Mouse (Mus musculus) liver, embryonic 15.5 days (tissue): ENCODE measurements around the gene Atp10b. TPM values are rescaled to one million over a fixed set of nuclear protein-coding genes. Genes with fewer than 3 reads are reported as not detected.

Source experiments
- ATAC-seq: fragments of 200-750 bp; cut with Nextera tagmentation; 2 replicates; pipeline ENCODE4 v1.8.0; 2017; ENCODE audit warnings: moderate number of reproducible peaks, mild to moderate bottlenecking, moderate library complexity; ENCODE audit not compliant: insufficient read depth
- H3K27ac ChIP-seq: fragments of 300-500 bp; sonication (generic); replicated peaks from 2 replicates; pipeline ENCODE4 v1.5.1; 2015; ENCODE audit warnings: mild to moderate bottlenecking, inconsistent platforms
- H3K27me3 ChIP-seq: fragments of 300-500 bp; sonication (generic); 2 replicates; pipeline ENCODE4 v1.6.1; 2015; ENCODE audit warnings: mild to moderate bottlenecking, inconsistent platforms
- H3K36me3 ChIP-seq: fragments of 300-500 bp; sonication (generic); replicated peaks from 2 replicates; pipeline ENCODE4 v1.6.1; 2015; ENCODE audit warnings: moderate library complexity, mild to moderate bottlenecking, inconsistent platforms
- H3K4me1 ChIP-seq: fragments of 300-500 bp; sonication (generic); replicated peaks from 2 replicates; pipeline ENCODE4 v1.6.1; 2015; ENCODE audit warnings: inconsistent platforms
- H3K4me2 ChIP-seq: fragments of 300-500 bp; sonication (generic); 2 replicates; pipeline ENCODE4 v1.6.1; 2015; ENCODE audit warnings: moderate library complexity, mild to moderate bottlenecking, inconsistent platforms
- H3K4me3 ChIP-seq: fragments of 300-500 bp; sonication (generic); replicated peaks from 2 replicates; pipeline ENCODE4 v1.5.1; 2015; ENCODE audit warnings: mild to moderate bottlenecking, inconsistent platforms
- H3K9ac ChIP-seq: fragments of 300-500 bp; sonication (generic); 2 replicates; pipeline ENCODE4 v1.6.1; 2015; ENCODE audit warnings: moderate library complexity, mild to moderate bottlenecking, inconsistent platforms
- H3K9me3 ChIP-seq: fragments of 300-500 bp; sonication (generic); replicated peaks from 2 replicates; pipeline ENCODE4 v1.6.1; 2016; ENCODE audit warnings: inconsistent platforms
- WGBS: fragments of 180-500 bp; shearing (Covaris S2); methylation state at CpG from one replicate; pipeline ENCODE4 v1.1.7; 2015; ENCODE audit warnings: mixed read lengths; ENCODE audit not compliant: insufficient replicate concordance; 5-methylcytosine and 5-hydroxymethylcytosine counted together
- polyA plus RNA-seq: library from polyadenylated mRNA; unstranded; fragments of >200 nt; fragmentation: Nextera tagmentation; extraction: Ambion mirVana; gene quantifications from 2 replicates; pipeline ENCODE4 v1.2.1, GENCODE M21; 2015

The Atp10b gene
- polyA plus RNA-seq, 1 experiment from 2014 or later = 0.02 TPM

GRCm38 (mm10) chr11:43257781-43258180 lies 108.1 kb downstream of the Atp10b start:
- no peaks in the 10 kb centered on the region for H3K27me3 ChIP-seq
- no peak overlapping the region for H3K27ac ChIP-seq
- no peak overlapping the region for H3K9ac ChIP-seq
- ATAC-seq = no peak
- H3K4me3 ChIP-seq = no peak overlapping the region
- H3K36me3 ChIP-seq = no peaks in the 10 kb centered on the region
- H3K4me1 ChIP-seq = no peaks in the 10 kb centered on the region
- 57% methylated on average over 7 of the region's 7 CpGs for WGBS
- H3K9me3 ChIP-seq = no peaks in the 10 kb centered on the region
- H3K4me2 ChIP-seq = no peak overlapping the region

DNA sequence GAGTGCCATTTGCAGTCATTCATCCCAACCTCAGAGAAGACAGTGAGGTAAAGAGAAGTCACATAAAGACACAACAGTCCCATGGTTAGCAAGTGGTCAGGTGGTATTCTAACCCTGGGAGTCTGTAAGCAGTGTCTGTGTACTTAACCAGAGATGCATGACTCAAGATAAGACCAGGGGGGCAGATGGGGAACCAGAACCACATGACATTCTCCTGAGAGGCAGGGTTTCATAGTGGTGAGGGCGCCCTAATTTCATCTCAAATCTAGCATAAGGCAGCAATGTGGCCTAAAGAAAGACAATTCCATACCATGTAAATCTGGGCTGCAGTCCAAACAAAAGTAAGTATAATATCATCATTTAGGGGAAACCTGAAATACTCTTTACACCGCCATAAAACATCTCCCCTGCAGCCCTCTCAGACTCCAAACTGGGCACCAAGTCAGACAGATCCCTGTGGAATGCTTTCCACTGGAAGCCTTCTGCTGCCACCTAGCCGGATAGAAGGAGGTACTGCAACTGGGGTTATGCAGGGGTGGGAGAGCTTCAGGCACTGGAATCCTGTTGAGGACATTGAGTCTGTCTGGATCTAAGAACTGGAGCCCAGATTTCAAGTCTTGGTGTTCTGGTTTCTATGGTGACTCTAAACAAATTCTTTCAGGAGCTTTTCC lies 114.0 kb downstream of the Atp10b start:
- Histone ChIP-seq H3K4me2 (no peak overlapping the region), H3K36me3 (no peaks in the 10 kb centered on the region), H3K4me1 (no peaks in the 10 kb centered on the region), H3K9ac (no peak overlapping the region), H3K27ac (no peak overlapping the region), H3K9me3 (no peaks in the 10 kb centered on the region), H3K4me3 (no peak overlapping the region), H3K27me3 (no peaks in the 10 kb centered on the region)
- ATAC-seq = no peak
- 40% methylated on average over 3 of the region's 3 CpGs for WGBS

GRCm38 (mm10) chr11:43267505-43267904 lies 117.8 kb downstream of the Atp10b start:
- Histone ChIP-seq H3K27me3 (no peaks in the 10 kb centered on the region), H3K27ac (no peak overlapping the region), H3K4me3 (no peak overlapping the region), H3K9ac (no peak overlapping the region), H3K36me3 (no peaks in the 10 kb centered on the region), H3K4me2 (no peak overlapping the region), H3K9me3 (no peaks in the 10 kb centered on the region), H3K4me1 (no peaks in the 10 kb centered on the region)
- ATAC-seq = no peak
- WGBS = 55% methylated on average over 3 of the region's 3 CpGs

DNA sequence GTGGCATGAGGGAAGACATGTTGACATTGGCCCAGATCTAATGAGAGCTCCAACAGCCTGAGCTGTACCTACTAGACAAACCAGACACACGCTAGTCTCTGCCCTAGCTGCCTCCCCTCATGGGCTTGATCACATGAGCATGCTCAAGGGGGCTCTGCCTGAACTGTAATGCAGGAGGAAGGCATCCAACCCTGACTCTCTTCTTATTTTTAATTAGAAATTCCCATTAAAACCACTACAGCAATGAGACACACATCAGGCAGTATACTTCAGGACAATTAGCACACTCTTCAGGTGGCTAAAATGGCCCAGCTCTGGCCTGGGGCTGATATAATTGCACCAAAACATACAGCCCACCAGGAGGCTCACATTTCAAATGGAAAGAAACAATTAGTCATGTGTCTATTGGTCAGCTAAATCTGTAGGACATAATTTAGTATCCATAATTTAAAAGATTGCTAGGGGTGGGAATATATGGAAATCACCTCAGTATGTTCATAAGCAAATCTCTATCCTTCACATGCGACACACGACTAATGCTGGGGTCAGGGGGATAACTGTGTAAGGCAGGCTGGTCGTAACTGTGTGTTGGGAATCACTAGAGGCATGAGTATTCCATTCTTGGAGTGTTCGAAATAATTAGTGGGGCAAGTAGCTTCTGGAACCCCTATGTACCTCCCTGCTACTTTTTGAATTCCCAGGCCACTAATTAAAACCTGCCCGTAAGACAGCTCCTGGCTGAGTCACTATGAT lies 120.0 kb downstream of the Atp10b start:
- ATAC-seq = no peak
- no peak overlapping the region for H3K4me2 ChIP-seq
- no peaks in the 10 kb centered on the region for H3K9me3 ChIP-seq
- no peak overlapping the region for H3K4me3 ChIP-seq
- no peaks in the 10 kb centered on the region for H3K27me3 ChIP-seq
- 61% methylated on average over 6 of the region's 6 CpGs for WGBS
- no peaks in the 10 kb centered on the region for H3K4me1 ChIP-seq
- H3K9ac ChIP-seq = no peak overlapping the region
- no peaks in the 10 kb centered on the region for H3K36me3 ChIP-seq
- no peak overlapping the region for H3K27ac ChIP-seq

DNA sequence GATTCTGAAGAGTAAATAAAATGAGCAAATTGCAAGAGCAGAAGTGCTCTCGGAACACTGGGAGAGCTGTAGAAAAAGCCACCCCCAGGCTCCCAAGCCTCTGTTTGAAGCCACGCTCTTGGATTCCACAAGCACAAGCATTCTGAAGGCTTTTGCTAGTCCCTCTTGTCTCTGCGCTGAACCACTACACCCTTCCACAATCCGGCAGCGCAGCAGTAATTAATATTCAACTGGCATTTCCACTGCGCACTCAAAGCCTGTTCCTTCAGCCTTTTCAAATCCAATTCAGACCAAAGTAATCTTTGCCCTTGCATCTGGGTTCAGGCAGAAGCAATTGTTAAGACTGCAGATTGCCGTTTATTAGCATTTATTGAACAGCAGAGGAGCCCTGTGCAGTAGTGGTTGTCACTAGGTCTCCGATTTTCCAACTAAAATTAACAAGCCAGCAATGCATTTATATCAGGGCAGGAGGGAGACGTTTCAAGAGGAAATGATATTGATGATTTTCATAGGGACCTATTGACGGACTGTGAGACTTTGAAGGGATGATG lies 120.7 kb downstream of the Atp10b start:
- Histone ChIP-seq H3K4me1 (no peaks in the 10 kb centered on the region), H3K9ac (no peak overlapping the region), H3K27me3 (no peaks in the 10 kb centered on the region), H3K9me3 (no peaks in the 10 kb centered on the region), H3K4me3 (no peak overlapping the region), H3K4me2 (no peak overlapping the region), H3K36me3 (no peaks in the 10 kb centered on the region), H3K27ac (no peak overlapping the region)
- WGBS = 70% methylated on average over 10 of the region's 10 CpGs
- ATAC-seq = no peak

- H3K9ac ChIP-seq = no peak overlapping the region
- no peak overlapping the region for H3K4me3 ChIP-seq
- ATAC-seq = no peak
- no peaks in the 10 kb centered on the region for H3K4me1 ChIP-seq
- no peaks in the 10 kb centered on the region for H3K36me3 ChIP-seq
- no peak overlapping the region for H3K4me2 ChIP-seq
- no peak overlapping the region for H3K27ac ChIP-seq
- H3K27me3 ChIP-seq = no peaks in the 10 kb centered on the region
- H3K9me3 ChIP-seq = no peaks in the 10 kb centered on the region
These were observed 124.2 kb downstream of the Atp10b start for GRCm38 (mm10) chr11:43273896-43274295.

DNA sequence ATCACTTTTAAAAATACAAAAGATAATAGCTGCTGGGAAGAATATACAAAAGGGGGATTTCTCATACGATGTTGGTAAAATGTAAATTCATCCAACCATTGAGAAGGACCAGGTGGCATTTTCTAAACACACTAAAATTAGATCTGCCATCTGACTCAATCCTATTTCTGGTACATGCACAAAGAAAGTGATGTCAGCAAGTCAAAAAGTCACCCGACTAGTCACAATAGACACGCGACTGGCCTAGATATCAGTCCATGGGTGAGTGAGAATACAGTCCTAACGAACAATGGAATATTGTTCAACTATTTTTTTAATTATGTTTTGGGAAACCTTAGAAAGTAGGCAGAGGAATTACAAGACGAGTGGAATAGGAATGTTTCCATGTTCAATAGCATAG lies 147.9 kb downstream of the Atp10b start:
- H3K27ac ChIP-seq = no peak overlapping the region
- H3K4me3 ChIP-seq = no peak overlapping the region
- H3K9ac ChIP-seq = no peak overlapping the region
- no peaks in the 10 kb centered on the region for H3K4me1 ChIP-seq
- 66% methylated on average over 6 of the region's 6 CpGs for WGBS
- no peaks in the 10 kb centered on the region for H3K27me3 ChIP-seq
- no peaks in the 10 kb centered on the region for H3K9me3 ChIP-seq
- no peak for ATAC-seq
- H3K4me2 ChIP-seq = no peak overlapping the region
- H3K36me3 ChIP-seq = no peaks in the 10 kb centered on the region

DNA sequence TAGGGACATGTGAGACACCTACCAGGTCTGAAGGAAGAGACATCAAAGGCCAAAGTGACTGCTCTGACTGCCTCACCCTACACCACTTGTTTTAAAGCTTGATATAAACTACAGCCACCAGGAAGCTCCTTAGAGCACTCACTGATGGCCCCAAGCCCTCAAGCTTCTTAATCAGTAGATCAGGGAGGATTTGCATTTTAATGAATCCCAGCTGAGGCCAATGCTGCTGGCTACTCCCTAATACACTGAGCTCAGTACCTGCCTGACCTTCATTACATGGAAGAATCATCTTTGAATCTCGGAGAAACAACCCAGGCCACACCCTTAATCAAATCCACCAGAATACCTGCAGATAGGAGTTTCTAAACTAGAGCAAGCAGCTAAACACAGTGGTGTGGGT lies 161.3 kb downstream of the Atp10b start:
- no peaks in the 10 kb centered on the region for H3K36me3 ChIP-seq
- H3K27me3 ChIP-seq = no peaks in the 10 kb centered on the region
- 38% methylated on average over 1 of the region's 1 CpGs for WGBS
- H3K27ac ChIP-seq = no peak overlapping the region
- no peaks in the 10 kb centered on the region for H3K9me3 ChIP-seq
- no peak overlapping the region for H3K4me2 ChIP-seq
- H3K9ac ChIP-seq = no peak overlapping the region
- no peaks in the 10 kb centered on the region for H3K4me1 ChIP-seq
- no peak for ATAC-seq
- H3K4me3 ChIP-seq = no peak overlapping the region

Other genes starting within 250 kb of the Atp10b start
- gene Gm9972, start 114.1 kb upstream of the Atp10b start, polyA plus RNA-seq = not detected in 2 replicates